Mouse (Mus musculus): ENCODE measurements at regions not wholly inside any gene's neighbourhood (a gene's known extent, or its start where the extent isn't known, plus 50 kb on each side); places are given as distances from the start of the nearest gene placed in this dataset.

- Histone ChIP-seq H3K36me3 (ENCODE audit: insufficient read depth, low read length) (no peaks in the 10 kb centered on the region), H3K9me3 (ENCODE audit: low read length) (no peaks in the 10 kb centered on the region), H3K4me3 (ENCODE audit: low read depth, low read length) (no peak overlapping the region), H3K4me2 (ENCODE audit: low read depth, low read length, poor library complexity, severe bottlenecking) (no peak overlapping the region), H3K27me3 (ENCODE audit: insufficient read depth, low read length) (no peaks in the 10 kb centered on the region), H3K27ac (ENCODE audit: low read depth, low read length) (no peak overlapping the region), H3K9ac (replicated peaks; ENCODE audit: low read length, poor library complexity, severe bottlenecking) (no peak overlapping the region), H3K4me1 (ENCODE audit: insufficient read depth, low read length) (no peaks in the 10 kb centered on the region)
- ATAC-seq (ENCODE audit: low FRiP score) (no peak), DNase-seq (ENCODE audit: low spot score) (no peak)
- WGBS, result 94% methylated on average over 1 of the region's 1 CpGs
- no peak for TF ChIP-seq CTCF (IDR thresholded peaks at IDR 0.05)
Observed at GRCm38 (mm10) chr12:58569056-58569455, 300.0 kb upstream of the Clec14a start.

GRCm38 (mm10) chr12:58560840-58561239 is 291.8 kb upstream of the Clec14a start:
- WGBS, result 70% methylated on average over 5 of the region's 5 CpGs
- H3K36me3 ChIP-seq (ENCODE audit: insufficient read depth, low read length), result no peaks in the 10 kb centered on the region
- no peaks in the 10 kb centered on the region for H3K27me3 ChIP-seq (ENCODE audit: insufficient read depth, low read length)
- no peaks in the 10 kb centered on the region for H3K9me3 ChIP-seq (ENCODE audit: low read length)
- ATAC-seq (ENCODE audit: low FRiP score) (no peak), DNase-seq (ENCODE audit: low spot score) (no peak)
- H3K27ac ChIP-seq (ENCODE audit: low read depth, low read length), result no peak overlapping the region
- no peak overlapping the region for H3K4me2 ChIP-seq (ENCODE audit: low read depth, low read length, poor library complexity, severe bottlenecking)
- H3K4me3 ChIP-seq (ENCODE audit: low read depth, low read length), result no peak overlapping the region
- no peak overlapping the region for H3K9ac ChIP-seq (replicated peaks; ENCODE audit: low read length, poor library complexity, severe bottlenecking)
- TF ChIP-seq CTCF (IDR thresholded peaks at IDR 0.05), result no peak
- H3K4me1 ChIP-seq (ENCODE audit: insufficient read depth, low read length), result no peaks in the 10 kb centered on the region

- ATAC-seq (ENCODE audit: low FRiP score) (no peak), DNase-seq (ENCODE audit: low spot score) (no peak)
- TF ChIP-seq CTCF (IDR thresholded peaks at IDR 0.05), result no peak
- no peak overlapping the region for H3K4me3 ChIP-seq (ENCODE audit: low read depth, low read length)
- no peaks in the 10 kb centered on the region for H3K4me1 ChIP-seq (ENCODE audit: insufficient read depth, low read length)
- 20% methylated on average over 1 of the region's 1 CpGs for WGBS
- no peaks in the 10 kb centered on the region for H3K27me3 ChIP-seq (ENCODE audit: insufficient read depth, low read length)
- H3K9ac ChIP-seq (replicated peaks; ENCODE audit: low read length, poor library complexity, severe bottlenecking), result no peak overlapping the region
- no peaks in the 10 kb centered on the region for H3K9me3 ChIP-seq (ENCODE audit: low read length)
- H3K36me3 ChIP-seq (ENCODE audit: insufficient read depth, low read length), result no peaks in the 10 kb centered on the region
- H3K27ac ChIP-seq (ENCODE audit: low read depth, low read length), result no peak overlapping the region
- no peak overlapping the region for H3K4me2 ChIP-seq (ENCODE audit: low read depth, low read length, poor library complexity, severe bottlenecking)
Observed at GRCm38 (mm10) chr12:58559833-58560232, 290.7 kb upstream of the Clec14a start.

GRCm38 (mm10) chr12:58557261-58557660 is 288.2 kb upstream of the Clec14a start:
- no peaks in the 10 kb centered on the region for H3K36me3 ChIP-seq (ENCODE audit: insufficient read depth, low read length)
- H3K9ac ChIP-seq (replicated peaks; ENCODE audit: low read length, poor library complexity, severe bottlenecking), result no peak overlapping the region
- ATAC-seq (ENCODE audit: low FRiP score) (no peak), DNase-seq (ENCODE audit: low spot score) (no peak)
- no peaks in the 10 kb centered on the region for H3K9me3 ChIP-seq (ENCODE audit: low read length)
- no peak for TF ChIP-seq CTCF (IDR thresholded peaks at IDR 0.05)
- 82% methylated on average over 4 of the region's 4 CpGs for WGBS
- H3K27ac ChIP-seq (ENCODE audit: low read depth, low read length), result no peak overlapping the region
- no peaks in the 10 kb centered on the region for H3K27me3 ChIP-seq (ENCODE audit: insufficient read depth, low read length)
- no peak overlapping the region for H3K4me2 ChIP-seq (ENCODE audit: low read depth, low read length, poor library complexity, severe bottlenecking)
- no peak overlapping the region for H3K4me3 ChIP-seq (ENCODE audit: low read depth, low read length)
- no peaks in the 10 kb centered on the region for H3K4me1 ChIP-seq (ENCODE audit: insufficient read depth, low read length)

GRCm38 (mm10) chr12:58556741-58557140 is 287.7 kb upstream of the Clec14a start:
- H3K4me3 ChIP-seq (ENCODE audit: low read depth, low read length), result no peak overlapping the region
- no peaks in the 10 kb centered on the region for H3K36me3 ChIP-seq (ENCODE audit: insufficient read depth, low read length)
- no peak overlapping the region for H3K4me2 ChIP-seq (ENCODE audit: low read depth, low read length, poor library complexity, severe bottlenecking)
- no peaks in the 10 kb centered on the region for H3K9me3 ChIP-seq (ENCODE audit: low read length)
- H3K4me1 ChIP-seq (ENCODE audit: insufficient read depth, low read length), result no peaks in the 10 kb centered on the region
- no peak for TF ChIP-seq CTCF (IDR thresholded peaks at IDR 0.05)
- 91% methylated on average over 4 of the region's 4 CpGs for WGBS
- DNase-seq (ENCODE audit: low spot score) (no peak), ATAC-seq (ENCODE audit: low FRiP score) (no peak)
- no peak overlapping the region for H3K9ac ChIP-seq (replicated peaks; ENCODE audit: low read length, poor library complexity, severe bottlenecking)
- no peak overlapping the region for H3K27ac ChIP-seq (ENCODE audit: low read depth, low read length)
- no peaks in the 10 kb centered on the region for H3K27me3 ChIP-seq (ENCODE audit: insufficient read depth, low read length)

GRCm38 (mm10) chr12:58556060-58556459 is 287.0 kb upstream of the Clec14a start:
- 88% methylated on average over 1 of the region's 1 CpGs for WGBS
- H3K4me1 ChIP-seq (ENCODE audit: insufficient read depth, low read length), result no peaks in the 10 kb centered on the region
- DNase-seq (ENCODE audit: low spot score) (no peak), ATAC-seq (ENCODE audit: low FRiP score) (no peak)
- no peak overlapping the region for H3K4me3 ChIP-seq (ENCODE audit: low read depth, low read length)
- H3K27me3 ChIP-seq (ENCODE audit: insufficient read depth, low read length), result no peaks in the 10 kb centered on the region
- no peaks in the 10 kb centered on the region for H3K9me3 ChIP-seq (ENCODE audit: low read length)
- no peaks in the 10 kb centered on the region for H3K36me3 ChIP-seq (ENCODE audit: insufficient read depth, low read length)
- TF ChIP-seq CTCF (IDR thresholded peaks at IDR 0.05), result no peak
- H3K27ac ChIP-seq (ENCODE audit: low read depth, low read length), result no peak overlapping the region
- no peak overlapping the region for H3K4me2 ChIP-seq (ENCODE audit: low read depth, low read length, poor library complexity, severe bottlenecking)
- no peak overlapping the region for H3K9ac ChIP-seq (replicated peaks; ENCODE audit: low read length, poor library complexity, severe bottlenecking)
